Mouse (Mus musculus) bone marrow, adult 2 months (tissue): ENCODE measurements around the gene Ptpre.

Experiments
- CTCF ChIP-seq: fragments of 200-500 bp; IDR thresholded peaks from 2 replicates; pipeline ENCODE4 v1.5.1; 2011; ENCODE audit warnings: low read length, control low read depth; ENCODE audit not compliant: control insufficient read depth, insufficient read depth
- POLR2A ChIP-seq: fragments of 200-500 bp; IDR thresholded peaks from 2 replicates; pipeline ENCODE4 v1.6.1; 2011; ENCODE audit warnings: low read depth, mild to moderate bottlenecking, control low read depth, low read length, borderline replicate concordance; ENCODE audit not compliant: control insufficient read depth

DNA sequence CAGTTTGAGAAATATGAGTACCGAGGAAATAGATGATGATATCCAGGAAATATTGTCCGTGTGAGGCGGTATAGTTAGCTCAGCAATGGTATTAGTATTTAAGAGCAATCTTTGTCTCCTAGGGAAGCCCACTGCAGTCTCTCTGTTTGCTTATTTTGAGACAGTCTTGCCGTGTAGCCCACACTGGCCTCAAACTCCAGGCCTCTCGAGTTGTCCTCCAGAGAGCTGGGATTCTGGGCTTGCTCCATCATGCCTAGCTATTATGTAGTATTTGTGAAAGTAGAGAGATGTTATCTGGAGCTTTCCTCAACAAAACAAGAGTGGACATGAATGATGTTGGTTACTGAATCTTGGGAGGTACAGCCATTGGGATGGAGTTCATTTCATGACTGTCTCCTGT lies 197.1 kb downstream of the Ptpre start:
- TF ChIP-seq CTCF (no peak), POLR2A (no peak)
